Mouse (Mus musculus) embryonic fibroblast, embryonic 13.5 days (primary cell): Measurements from ENCODE around the gene Arid3c.
"Not testable (repeated sequence)": the region's sequence is repeated elsewhere in the genome, so short reads cannot be mapped to it uniquely, and the experiment has no call there.

Experiments
- CTCF ChIP-seq: IDR thresholded peaks from 2 replicates; pipeline ENCODE4 v1.5.1; 2011; ENCODE audit warnings: mild to moderate bottlenecking, control low read depth, low read length, moderate library complexity, borderline replicate concordance; ENCODE audit not compliant: insufficient read depth
- POLR2A ChIP-seq: IDR thresholded peaks from 2 replicates; pipeline ENCODE4 v1.6.1; 2011; ENCODE audit warnings: low read depth, mild to moderate bottlenecking, control low read depth, low read length, moderate library complexity

GRCm38 (mm10) chr4:41683303-41683702, 47.6 kb downstream of the Arid3c start:
- TF ChIP-seq POLR2A, CTCF: not testable (repeated sequence)
